Comparison of ENCODE assay signal across 8 mouse cellular contexts in the genomic region with DNA sequence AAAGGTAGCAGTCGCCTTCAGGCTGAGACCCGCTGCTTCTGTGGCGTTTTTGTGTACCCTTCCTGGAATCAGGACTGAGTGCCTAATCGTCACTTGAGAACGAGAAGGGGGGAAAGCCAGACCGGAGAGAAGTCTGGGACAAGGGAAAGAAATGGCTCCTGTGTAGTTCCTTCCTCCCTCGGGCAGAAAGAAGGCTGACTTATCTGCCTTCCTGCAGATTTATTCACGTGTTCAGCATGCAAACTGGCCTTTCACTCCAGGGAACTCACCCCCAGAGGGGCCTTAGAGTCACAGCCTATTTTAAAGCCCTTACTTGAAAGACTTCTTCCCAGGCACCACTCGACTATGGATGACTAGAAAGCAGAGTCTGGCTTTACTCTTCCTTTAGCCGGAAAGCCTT. TPM values are rescaled to one million over a fixed set of nuclear protein-coding genes. Genes with fewer than 3 reads are reported as not detected.
DNase-seq lines count a peak whose midpoint lies in the region; ATAC-seq lines count a peak whose summit lies in the region.

No protein-coding gene starts in this region.

- H3K27me3 ChIP-seq in forebrain, embryonic 15.5 days = peaks cover 9% of the 10 kb centered on the region; the same call in 1 of the 2 replicates
- peaks cover 11% of the 10 kb centered on the region; the same call in 1 of the 2 replicates for H3K27me3 ChIP-seq in liver, embryonic 13.5 days

- no peak overlapping the region for H3K4me3 ChIP-seq in forebrain, embryonic 15.5 days
- peak overlapping the region; percentile 64; the same call in 1 of the 2 replicates for H3K4me3 ChIP-seq in liver, embryonic 13.5 days (replicated peaks)

- peak; percentile 24 for DNase-seq in adrenal gland, postnatal 10 days
- no peak for DNase-seq in adrenal gland, adult 8-10 months
- peak; percentile 86 for DNase-seq in 416B (ENCODE audit: low read depth)
- DNase-seq in liver, embryonic 13.5 days = no peak
- no peak for DNase-seq in urinary bladder, postnatal 10 days (ENCODE audit: low spot score)
- DNase-seq in gastrocnemius, adult 18-20 months (ENCODE audit: low spot score) = no peak
- DNase-seq in MN1 (ENCODE audit: low spot score) = no peak

- H3K27ac ChIP-seq in forebrain, embryonic 15.5 days (replicated peaks) = 0 out of 2 replicates have a peak overlapping the region, but pooled peaks have one; percentile 32
- peak overlapping the region; percentile 87 for H3K27ac ChIP-seq in liver, embryonic 13.5 days

- no peak overlapping the region for H3K4me2 ChIP-seq in forebrain, embryonic 15.5 days (replicated peaks)
- peak overlapping the region; percentile 100 for H3K4me2 ChIP-seq in liver, embryonic 13.5 days

- H3K9me3 ChIP-seq in forebrain, embryonic 15.5 days = no peaks in the 10 kb centered on the region
- H3K9me3 ChIP-seq in liver, embryonic 13.5 days (replicated peaks) = no peaks in the 10 kb centered on the region

- no peak overlapping the region for H3K9ac ChIP-seq in forebrain, embryonic 15.5 days (replicated peaks)
- H3K9ac ChIP-seq in liver, embryonic 13.5 days = peak overlapping the region; percentile 71

- H3K36me3 ChIP-seq in forebrain, embryonic 15.5 days = no peaks in the 10 kb centered on the region
- no peaks in the 10 kb centered on the region for H3K36me3 ChIP-seq in liver, embryonic 13.5 days

- 15% methylated on average over 10 of the region's 10 CpGs for WGBS in forebrain, embryonic 15.5 days
- WGBS in liver, embryonic 13.5 days (ENCODE audit: insufficient replicate concordance) = 11% methylated on average over 10 of the region's 10 CpGs

- no peak for ATAC-seq in forebrain, embryonic 15.5 days (replicated peaks)
- ATAC-seq in liver, embryonic 13.5 days (ENCODE audit: low read depth) = no peak

- H3K4me1 ChIP-seq in forebrain, embryonic 15.5 days = peaks cover 15% of the 10 kb centered on the region
- peaks cover 51% of the 10 kb centered on the region for H3K4me1 ChIP-seq in liver, embryonic 13.5 days (replicated peaks)

RNA-seq across cellular contexts. Expression of gene Rassf3, which starts 1.3 kb away (rescaled TPM):
- 10 to 100 TPM; 47.9 to 49.1 TPM for total RNA-seq in adrenal gland, postnatal 10 days (2021)
- 10 to 100 TPM; 36.3 to 54.6 (median 44.0) TPM for total RNA-seq in adrenal gland, adult 8-10 months (2022)
- polyA plus RNA-seq in forebrain, embryonic 15.5 days (2015; fragmentation: Nextera tagmentation; extraction: Ambion mirVana) = 3.8 and 4.2 TPM in 2 replicates
- 7.4 and 9.5 TPM in 2 replicates for polyA plus RNA-seq in liver, embryonic 13.5 days (2015; fragmentation: Nextera tagmentation; extraction: Ambion mirVana)
- 10 to 100 TPM; 34.7 to 47.5 TPM for total RNA-seq in gastrocnemius, adult 18-20 months (2021)

Comparison
In these comparisons a context has a peak if more than half of its experiments do, and no peak if none do; other contexts are left out.
1. DNase-seq: peak in adrenal gland, postnatal 10 days (single experiment) and 416B (single experiment); none in adrenal gland, adult 8-10 months (single experiment), liver, embryonic 13.5 days (single experiment), urinary bladder, postnatal 10 days (single experiment), gastrocnemius, adult 18-20 months (single experiment) and MN1 (single experiment).